Mouse (Mus musculus) liver, adult 2 months (tissue): ENCODE data around the gene Gm44.

Experiments used
- CTCF ChIP-seq: fragments of 200-500 bp; IDR thresholded peaks from 2 replicates; pipeline ENCODE4 v1.5.1; 2011; ENCODE audit warnings: low read depth, low read length, control low read depth
- POLR2A ChIP-seq: fragments of 200-500 bp; IDR thresholded peaks from 2 replicates; pipeline ENCODE4 v1.6.1; 2011; ENCODE audit warnings: low read length, control low read depth; ENCODE audit not compliant: insufficient read depth; ENCODE audit errors: extremely low read depth

DNA sequence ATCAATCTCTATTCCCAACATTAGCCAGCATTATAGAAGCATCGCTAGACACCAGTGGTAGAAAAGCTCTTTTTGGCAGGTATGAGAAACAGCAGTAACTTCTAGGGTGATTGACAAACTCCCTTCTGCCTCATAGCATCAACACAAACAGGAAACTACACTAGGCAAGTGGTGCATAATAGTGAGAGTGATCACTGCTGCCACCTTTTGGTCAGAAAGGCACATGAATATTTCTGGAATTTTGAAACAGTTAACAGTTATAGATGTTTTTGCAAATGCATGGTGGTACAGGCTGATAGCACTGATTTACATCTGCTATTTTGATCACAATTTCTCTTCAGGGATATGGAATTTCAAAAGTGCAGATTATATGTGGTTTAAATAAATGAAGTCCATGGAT lies 36.0 kb downstream of the Gm44 start:
- no peak for TF ChIP-seq POLR2A
- no peak for TF ChIP-seq CTCF
